Mouse (Mus musculus): ENCODE measurements at regions not wholly inside any gene's neighbourhood (a gene's known extent, or its start where the extent isn't known, plus 50 kb on each side); places are given as distances from the start of the nearest gene placed in this dataset.

DNA sequence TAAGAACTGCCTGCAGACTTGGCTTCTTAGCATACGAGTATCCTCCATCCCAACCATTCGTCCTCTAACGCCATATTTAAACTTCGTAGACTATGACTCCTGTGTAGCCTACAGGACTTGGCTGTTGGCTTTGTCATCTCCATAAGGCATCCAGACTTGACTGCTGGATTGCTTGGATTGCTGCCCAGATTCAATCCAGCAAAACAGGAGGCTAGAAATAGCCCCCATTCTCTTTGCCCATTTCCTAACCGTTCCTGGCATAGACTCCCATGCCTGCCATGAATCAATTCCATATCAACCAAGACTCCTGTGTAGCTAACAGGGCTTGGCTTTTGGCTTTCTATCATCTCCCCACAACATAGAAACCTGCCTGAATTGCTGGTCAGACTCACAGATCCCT, 90.3 kb upstream of the Mocs1 start:
- TF ChIP-seq POLR2A (IDR thresholded peaks at IDR 0.05; ENCODE audit: low read depth, low read length) (no peak), CTCF (IDR thresholded peaks at IDR 0.05; ENCODE audit: borderline replicate concordance, insufficient read depth, low read length) (no peak)

All from embryonic fibroblast, embryonic 13.5 days (primary cell).